Mouse (Mus musculus): Measurements from ENCODE around the gene Hoxa6.

DNA sequence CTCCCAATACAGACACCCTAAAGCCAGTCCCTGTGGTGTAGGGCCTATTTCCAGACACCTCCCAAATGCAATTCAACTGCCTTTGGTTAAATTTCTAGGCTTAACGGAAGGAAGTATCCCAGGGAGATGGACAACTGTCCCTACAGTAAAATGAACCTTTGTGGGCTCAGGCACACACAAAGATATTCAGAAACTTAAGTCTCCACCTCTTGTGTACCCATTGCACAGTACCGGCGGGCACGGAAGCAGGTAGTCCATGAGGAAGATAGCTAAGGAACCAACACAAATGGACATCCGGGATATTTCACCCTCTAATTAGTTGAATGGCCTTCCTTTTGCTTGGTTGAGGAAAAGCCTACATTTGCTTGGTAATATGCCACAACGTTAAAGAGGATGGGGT is 32.1 kb downstream of the Hoxa6 start:
- TF ChIP-seq CTCF (IDR thresholded peaks at IDR 0.05; ENCODE audit: control insufficient read depth, insufficient read depth, low read length), result no peak
- TF ChIP-seq POLR2A (IDR thresholded peaks at IDR 0.05; ENCODE audit: borderline replicate concordance, control insufficient read depth, low read depth, low read length), result no peak
